Mouse (Mus musculus) left cerebral cortex, adult 18-20 months (tissue): Measurements from ENCODE around the gene Prl8a6. TPM values are rescaled to one million over a fixed set of nuclear protein-coding genes. Genes with fewer than 3 reads are reported as not detected.

ENCODE experiments used
- DNase-seq, 2 experiments: peaks; one replicate each; pipeline ENCODE4 v3.0.0; 2021 to 2022; ENCODE audit warnings: low spot score in 2 of 2, mixed read lengths in 1 of 2
- long read RNA-seq, 2 experiments: library from polyadenylated mRNA; stranded (forward); transcript quantifications; one replicate each; pipeline ENCODE4 v2.0.0; 2021
- total RNA-seq, 2 experiments: library from RNA; stranded (reverse); gene quantifications; 2 replicates each; pipeline ENCODE4 v1.2.3; 2021

Prl8a6 gene
- total RNA-seq: not detected
- long read RNA-seq, experiment 1: 0 reads
- long read RNA-seq, experiment 2: 0 reads

DNA sequence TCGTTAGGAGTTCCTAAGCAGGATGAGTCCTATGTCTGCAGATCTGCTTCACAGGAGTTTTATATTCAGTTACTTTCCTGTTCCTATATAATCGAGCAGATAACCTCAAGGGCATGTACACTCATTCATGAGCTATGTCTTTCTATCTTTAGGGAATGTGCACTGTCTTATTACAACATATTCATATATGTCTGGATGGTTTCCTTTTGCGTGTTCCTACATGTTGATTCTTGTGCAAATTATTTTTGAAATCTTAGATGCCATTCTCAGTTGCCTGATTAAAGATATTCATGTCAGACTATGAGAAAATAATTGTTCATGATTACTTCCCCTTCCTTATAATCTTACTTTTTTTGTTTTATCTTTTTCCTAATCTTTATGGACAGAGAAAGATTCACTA lies at the start of gene Prl8a6:
Gene Prl8a6 (minus strand): TSS at position 101 of the 400 bp plus-strand sequence.
- DNase-seq: no peak

DNA sequence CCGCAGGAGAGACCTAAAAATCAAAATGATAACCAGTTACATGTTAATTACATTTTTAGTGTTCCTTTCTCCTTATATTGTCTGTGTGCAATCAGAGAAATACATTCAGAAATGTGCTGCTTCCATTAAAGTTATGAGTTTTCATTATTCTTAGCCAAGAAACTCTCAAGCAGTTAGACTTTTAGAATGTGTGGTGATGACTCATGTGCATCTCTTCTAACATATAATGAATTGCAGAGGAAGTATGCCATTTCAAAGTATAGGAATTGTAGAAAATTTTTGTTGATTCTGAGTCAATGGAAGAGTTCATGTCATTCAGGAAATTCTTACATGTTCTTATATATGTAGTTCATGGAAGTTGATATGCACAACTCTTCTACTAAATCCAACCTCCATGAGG lies 5.3 kb downstream of the Prl8a6 start:
- DNase-seq: no peak

DNA sequence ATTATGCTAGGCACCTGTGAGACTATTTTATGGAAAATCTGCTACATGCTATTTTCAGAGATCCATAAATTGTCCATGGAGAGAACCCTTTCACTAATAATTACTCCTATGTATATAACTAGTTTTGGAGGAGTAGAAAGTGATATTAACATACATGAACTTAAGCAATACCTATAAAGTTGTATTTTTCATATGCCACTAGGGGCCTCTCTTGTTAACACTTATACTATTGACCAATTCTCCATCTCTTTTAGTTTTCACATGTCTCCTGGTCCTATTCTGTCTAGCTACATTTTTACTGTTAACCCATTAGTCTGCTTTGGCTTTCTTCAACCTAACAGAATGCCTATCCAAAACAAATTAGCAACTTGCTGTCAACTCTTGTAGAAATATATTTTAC lies 24.8 kb downstream of the Prl8a6 start:
- DNase-seq: no peak

DNA sequence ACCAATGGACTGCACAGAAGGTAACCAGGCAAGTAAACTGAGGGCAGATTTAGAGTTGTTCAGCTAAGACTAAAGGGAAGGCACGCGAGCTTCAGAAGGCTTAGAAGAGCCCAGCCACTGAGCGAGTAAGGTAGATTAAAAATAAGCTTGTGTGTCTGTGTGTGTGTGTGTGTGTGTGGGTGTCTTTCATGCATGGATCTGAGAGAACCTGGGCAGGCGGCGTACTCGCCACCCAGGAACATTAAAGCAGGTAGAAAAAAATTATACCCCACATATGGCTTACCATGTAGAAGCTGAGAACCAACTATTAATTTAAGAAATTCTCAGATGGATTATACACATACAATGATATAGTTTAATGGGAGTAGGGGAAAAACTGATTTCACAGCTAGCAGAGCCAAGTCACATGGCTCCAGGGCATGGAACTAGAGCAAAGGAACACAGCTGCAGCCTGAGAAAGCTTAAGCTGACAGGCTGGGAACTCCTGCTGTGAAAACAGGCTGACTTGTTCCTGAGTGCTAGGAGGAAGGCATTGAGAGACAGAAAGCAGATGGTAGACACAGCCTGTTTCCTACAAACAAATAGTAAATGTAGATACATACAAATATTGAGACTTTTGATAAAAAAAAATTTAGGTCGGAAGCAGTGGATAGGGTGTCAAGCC lies 39.3 kb downstream of the Prl8a6 start:
- DNase-seq: no peak

DNA sequence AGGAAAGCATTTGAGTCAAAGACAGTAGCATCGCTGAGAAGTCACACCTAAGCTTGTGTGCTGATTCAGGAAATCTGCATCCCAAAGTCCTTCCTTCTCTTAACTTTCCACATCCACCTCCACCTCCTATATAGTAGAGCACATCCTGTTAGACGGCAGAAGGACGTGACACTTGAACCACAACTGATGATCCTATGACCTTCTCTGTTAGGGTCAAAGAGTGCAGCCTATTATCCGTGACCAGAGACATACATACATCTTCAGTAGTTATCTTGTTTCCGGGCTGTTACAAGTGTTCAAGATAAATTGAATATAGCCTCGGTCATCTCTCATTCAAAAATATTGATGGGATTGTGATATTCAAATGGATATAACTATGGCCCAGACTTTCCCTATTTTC lies 47.7 kb downstream of the Prl8a6 start, which contains the start of gene Prl2b1:
Gene Prl2b1 (minus strand): TSS at position 101 of the 400 bp plus-strand sequence.
- DNase-seq: no peak

Other genes starting within 250 kb of the Prl8a6 start
- gene Prl3c1, start 242.0 kb downstream of the Prl8a6 start, total RNA-seq: not detected
- gene Prl3b1, start 196.8 kb downstream of the Prl8a6 start, total RNA-seq: not detected
- gene Prl3a1, start 179.3 kb downstream of the Prl8a6 start, total RNA-seq: not detected
- gene Prl6a1, start 126.1 kb downstream of the Prl8a6 start, total RNA-seq: not detected
- not detected for gene Prl8a2, start 93.0 kb downstream of the Prl8a6 start, total RNA-seq
- gene Prl2b1, start 47.8 kb downstream of the Prl8a6 start, total RNA-seq: not detected
- gene Prl8a8, start 74.5 kb upstream of the Prl8a6 start, total RNA-seq: not detected
- not detected for gene Prl8a9, start 125.9 kb upstream of the Prl8a6 start, total RNA-seq
- gene Prl8a1, start 143.5 kb upstream of the Prl8a6 start, total RNA-seq: not detected
- gene Prl7b1, start 171.9 kb upstream of the Prl8a6 start, total RNA-seq: not detected
- gene Prl7a1, start 203.8 kb upstream of the Prl8a6 start, total RNA-seq: not detected
- gene Prl7a2, start 229.3 kb upstream of the Prl8a6 start, total RNA-seq: not detected